Mouse (Mus musculus) stomach, postnatal 0 days (tissue): ENCODE results near the gene Nt5e. TPM values are rescaled to one million over a fixed set of nuclear protein-coding genes. Genes with fewer than 3 reads are reported as not detected.

Experiments
- ATAC-seq: fragments of 200-750 bp; cut with Nextera tagmentation; 2 replicates; pipeline ENCODE4 v1.8.0; 2017; ENCODE audit not compliant: low FRiP score, low TSS enrichment
- DNase-seq: peaks from one replicate; pipeline ENCODE4 v3.0.0-alpha.2; 2016; ENCODE audit warnings: low spot score
- H3K27ac ChIP-seq: fragments of 300-500 bp; sonication (generic); replicated peaks from 2 replicates; pipeline ENCODE4 v1.5.1; 2014; ENCODE audit warnings: mild to moderate bottlenecking, control low read depth
- H3K27me3 ChIP-seq: fragments of 300-500 bp; sonication (generic); 2 replicates; pipeline ENCODE4 v1.6.1; 2014; ENCODE audit warnings: low read length; ENCODE audit not compliant: control insufficient read depth, insufficient read depth
- H3K36me3 ChIP-seq: fragments of 300-500 bp; sonication (generic); 2 replicates; pipeline ENCODE4 v1.6.1; 2014; ENCODE audit warnings: low read length, mixed read lengths; ENCODE audit not compliant: control insufficient read depth, insufficient read depth
- H3K4me1 ChIP-seq: fragments of 300-500 bp; sonication (generic); replicated peaks from 2 replicates; pipeline ENCODE4 v1.6.1; 2014; ENCODE audit warnings: antibody characterized with exemption; ENCODE audit not compliant: control insufficient read depth, insufficient read depth
- H3K4me2 ChIP-seq: fragments of 300-500 bp; sonication (generic); replicated peaks from 2 replicates; pipeline ENCODE4 v1.6.1; 2014; ENCODE audit warnings: low read depth, mild to moderate bottlenecking, control low read depth, moderate library complexity
- H3K4me3 ChIP-seq: fragments of 300-500 bp; sonication (generic); 2 replicates; pipeline ENCODE4 v1.5.1; 2014; ENCODE audit warnings: low read depth, low read length, control low read depth
- H3K9ac ChIP-seq: fragments of 300-500 bp; sonication (generic); 2 replicates; pipeline ENCODE4 v1.6.1; 2014; ENCODE audit warnings: mild to moderate bottlenecking, low read length, control low read depth, mixed read lengths
- H3K9me3 ChIP-seq: fragments of 300-500 bp; sonication (generic); 2 replicates; pipeline ENCODE4 v1.6.1; 2016; ENCODE audit warnings: low read length; ENCODE audit not compliant: control insufficient read depth
- CTCF ChIP-seq: IDR thresholded peaks from 2 replicates; pipeline ENCODE4 v1.5.1; 2016; ENCODE audit warnings: antibody characterized with exemption, low read depth, mild to moderate bottlenecking, moderate library complexity
- EP300 ChIP-seq: optimal IDR thresholded peaks from 2 replicates; pipeline ENCODE3; 2016; ENCODE audit warnings: antibody characterized with exemption
- WGBS: fragments of 180-500 bp; shearing (Covaris S2); extraction: QIAGEN DNeasy Blood & Tissue Kit; methylation state at CpG from one replicate; pipeline ENCODE4 v1.1.7; 2014; 5-methylcytosine and 5-hydroxymethylcytosine counted together
- polyA plus RNA-seq: library from polyadenylated mRNA; unstranded; fragments of >200 nt; fragmentation: Nextera tagmentation; extraction: Ambion mirVana; gene quantifications from 2 replicates; pipeline ENCODE4 v1.2.1, GENCODE M21; 2015

Gene Nt5e
- polyA plus RNA-seq, 1 experiment from 2014 or later = 52.7 TPM

- TF ChIP-seq EP300 (no peak), CTCF (no peak)
- no peak overlapping the region for H3K4me3 ChIP-seq
- DNase-seq = no peak
- no peaks in the 10 kb centered on the region; the same call in 1 of the 2 replicates for H3K36me3 ChIP-seq
- 80% methylated on average over 5 of the region's 5 CpGs for WGBS
- H3K4me1 ChIP-seq = no peaks in the 10 kb centered on the region
- no peaks in the 10 kb centered on the region for H3K9me3 ChIP-seq
- H3K27me3 ChIP-seq = no peaks in the 10 kb centered on the region
- no peak for ATAC-seq
- no peak overlapping the region for H3K9ac ChIP-seq
- H3K27ac ChIP-seq = no peak overlapping the region
- H3K4me2 ChIP-seq = no peak overlapping the region
Observed at GRCm38 (mm10) chr9:88367322-88367721, 40.3 kb downstream of the Nt5e start.

- DNase-seq (no peak), ATAC-seq (no peak)
- TF ChIP-seq EP300 (no peak), CTCF (no peak)
- no peak overlapping the region for H3K4me3 ChIP-seq
- H3K9me3 ChIP-seq = no peaks in the 10 kb centered on the region
- 56% methylated on average over 1 of the region's 1 CpGs for WGBS
- H3K36me3 ChIP-seq = no peaks in the 10 kb centered on the region; the same call in 1 of the 2 replicates
- H3K9ac ChIP-seq = no peak overlapping the region
- no peaks in the 10 kb centered on the region for H3K27me3 ChIP-seq
- no peak overlapping the region for H3K27ac ChIP-seq
- no peaks in the 10 kb centered on the region for H3K4me1 ChIP-seq
- no peak overlapping the region for H3K4me2 ChIP-seq
Observed at GRCm38 (mm10) chr9:88367751-88368150, 40.8 kb downstream of the Nt5e start.

GRCm38 (mm10) chr9:88368476-88368875 lies 41.5 kb downstream of the Nt5e start:
- DNase-seq = no peak
- H3K27ac ChIP-seq = no peak overlapping the region
- H3K9me3 ChIP-seq = no peaks in the 10 kb centered on the region
- no peak overlapping the region for H3K4me2 ChIP-seq
- 86% methylated on average over 5 of the region's 5 CpGs for WGBS
- H3K4me1 ChIP-seq = no peaks in the 10 kb centered on the region
- no peak for ATAC-seq
- no peak overlapping the region for H3K9ac ChIP-seq
- no peak overlapping the region for H3K4me3 ChIP-seq
- no peaks in the 10 kb centered on the region for H3K27me3 ChIP-seq
- no peak for TF ChIP-seq EP300
- H3K36me3 ChIP-seq = no peaks in the 10 kb centered on the region; the same call in 1 of the 2 replicates

GRCm38 (mm10) chr9:88369666-88370065 lies 42.7 kb downstream of the Nt5e start:
- no peak for DNase-seq
- no peaks in the 10 kb centered on the region; the same call in 1 of the 2 replicates for H3K36me3 ChIP-seq
- H3K4me1 ChIP-seq = no peaks in the 10 kb centered on the region
- no peaks in the 10 kb centered on the region for H3K27me3 ChIP-seq
- no peak overlapping the region for H3K9ac ChIP-seq
- H3K9me3 ChIP-seq = no peaks in the 10 kb centered on the region
- H3K4me3 ChIP-seq = no peak overlapping the region
- ATAC-seq = no peak
- H3K27ac ChIP-seq = no peak overlapping the region
- no peak overlapping the region for H3K4me2 ChIP-seq
- TF ChIP-seq CTCF (no peak), EP300 (no peak)
- WGBS = 76% methylated on average over 2 of the region's 2 CpGs

- ATAC-seq = 0 out of 2 replicates have a peak, but pooled peaks have one; percentile 39
- Histone ChIP-seq H3K27ac (no peak overlapping the region), H3K9me3 (no peaks in the 10 kb centered on the region), H3K27me3 (no peaks in the 10 kb centered on the region), H3K4me2 (no peak overlapping the region), H3K9ac (no peak overlapping the region), H3K36me3 (no peaks in the 10 kb centered on the region; the same call in 1 of the 2 replicates), H3K4me1 (no peaks in the 10 kb centered on the region), H3K4me3 (no peak overlapping the region)
- WGBS = 92% methylated on average over 2 of the region's 2 CpGs
- TF ChIP-seq EP300 (no peak), CTCF (no peak)
- no peak for DNase-seq
Observed at GRCm38 (mm10) chr9:88371201-88371600, 44.2 kb downstream of the Nt5e start.

GRCm38 (mm10) chr9:88373001-88373400 lies 46.0 kb downstream of the Nt5e start:
- DNase-seq = no peak
- H3K9me3 ChIP-seq = no peaks in the 10 kb centered on the region
- no peaks in the 10 kb centered on the region for H3K4me1 ChIP-seq
- H3K4me3 ChIP-seq = no peak overlapping the region
- whole genome bisulfite sequencing = 75% methylated on average over 2 of the region's 2 CpGs
- TF ChIP-seq CTCF (no peak), EP300 (no peak)
- no peak overlapping the region for H3K27ac ChIP-seq
- H3K4me2 ChIP-seq = no peak overlapping the region
- H3K27me3 ChIP-seq = no peaks in the 10 kb centered on the region
- H3K9ac ChIP-seq = no peak overlapping the region
- H3K36me3 ChIP-seq = no peaks in the 10 kb centered on the region; the same call in 1 of the 2 replicates
- ATAC-seq = no peak
